Mouse (Mus musculus): ENCODE measurements around the gene Cnpy4. TPM values are rescaled to one million over a fixed set of nuclear protein-coding genes. Genes with fewer than 3 reads are reported as not detected.
A peak's percentile ranks its signal among the peaks of the same experiment; 100 is the strongest.
"Not testable (repeated sequence)": the region's sequence is repeated elsewhere in the genome, so short reads cannot be mapped to it uniquely, and the experiment has no call there.

The Cnpy4 gene
- polyA plus RNA-seq, 1 experiment from 2014 or later = 33.0 TPM

DNA sequence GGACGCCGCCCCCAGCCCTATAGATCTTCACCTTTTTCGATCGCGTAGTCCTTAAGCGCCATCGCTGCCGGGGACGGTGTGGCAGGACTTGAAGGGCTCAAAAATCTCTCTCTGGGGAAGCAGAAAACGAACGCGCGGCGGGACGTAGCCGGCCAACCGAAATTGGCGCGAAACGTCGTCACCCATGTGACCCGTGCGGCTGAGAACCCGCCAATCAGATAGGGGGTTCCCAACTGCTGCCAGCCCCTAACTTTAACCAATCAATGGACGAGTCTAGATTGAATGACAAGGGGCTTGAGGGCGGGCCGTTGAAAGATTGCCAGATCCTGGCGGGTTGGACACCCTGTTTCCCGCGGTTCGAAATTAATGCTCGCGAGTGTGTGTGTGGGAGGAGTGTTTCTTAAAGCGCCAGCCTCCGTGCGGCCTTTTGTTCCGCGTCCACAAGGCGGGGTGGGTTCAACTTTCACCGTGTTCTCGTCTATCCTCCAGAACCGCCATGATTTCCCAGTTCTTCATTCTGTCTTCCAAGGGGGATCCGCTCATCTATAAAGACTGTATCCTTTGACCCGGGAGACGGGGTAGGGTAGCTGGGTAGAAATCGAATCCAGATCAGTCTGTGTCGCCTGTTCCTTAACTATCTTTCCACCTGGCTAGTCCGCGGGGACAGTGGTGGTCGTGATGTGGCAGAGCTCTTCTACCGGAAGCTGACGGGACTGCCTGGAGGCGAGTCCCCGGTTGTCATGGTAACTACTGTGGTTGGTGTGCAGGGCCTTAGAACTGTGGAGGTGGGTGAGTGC is 15.4 kb upstream of the Cnpy4 start, which contains the start of the genes Ap4m1 and Mcm7:
Gene Ap4m1, plus strand, starts transcription at position 308 of the 797 bp plus-strand sequence.
Gene Mcm7, minus strand, starts transcription at position 728 of the 797 bp plus-strand sequence.
- Histone ChIP-seq H3K27ac (peak within 1 kb of the TSS; percentile 92), H3K9ac (peak within 1 kb of the TSS; percentile 76), H3K27me3 (no peaks in the 10 kb centered on the region), H3K36me3 (peaks cover 54% of the 10 kb centered on the region), H3K9me3 (no peaks in the 10 kb centered on the region), H3K4me3 (peak within 1 kb of the TSS; percentile 73), H3K4me2 (peak within 1 kb of the TSS; percentile 92), H3K4me1 (replicated peaks) (peaks cover 44% of the 10 kb centered on the region)
- peak; percentile 95 for ATAC-seq (ENCODE audit: low FRiP score)
- WGBS = under 1% methylated on average over 54 of the region's 54 CpGs

DNA sequence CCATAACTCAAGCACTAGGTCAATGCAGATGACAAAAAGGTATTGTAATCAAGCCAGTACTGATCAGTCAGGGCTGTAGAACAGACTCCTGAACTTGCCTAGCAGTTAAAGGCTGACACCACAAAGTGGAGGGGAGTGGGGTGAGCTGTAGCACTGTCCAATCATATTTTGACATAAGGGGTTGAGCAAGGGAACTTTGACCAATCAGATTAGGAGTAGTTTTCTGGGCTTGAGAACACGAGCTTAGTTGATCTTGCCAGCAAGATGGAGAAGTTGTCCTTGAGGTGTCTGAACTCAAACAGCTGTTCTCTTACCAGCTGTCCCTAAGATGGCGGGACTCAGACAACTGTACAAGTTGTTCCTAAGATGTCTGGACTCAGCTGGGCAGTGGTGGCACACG is 14.1 kb upstream of the Cnpy4 start:
- Histone ChIP-seq H3K36me3 (peaks cover 54% of the 10 kb centered on the region), H3K4me2 (peak overlapping the region; percentile 92), H3K27me3 (no peaks in the 10 kb centered on the region), H3K4me3 (peak overlapping the region; percentile 73; the same call in 1 of the 2 replicates), H3K9ac (no peak overlapping the region), H3K27ac (no peak overlapping the region), H3K9me3 (no peaks in the 10 kb centered on the region), H3K4me1 (replicated peaks) (peaks cover 42% of the 10 kb centered on the region)
- no peak for ATAC-seq (ENCODE audit: low FRiP score)
- 78% methylated on average over 3 of the region's 3 CpGs for WGBS

DNA sequence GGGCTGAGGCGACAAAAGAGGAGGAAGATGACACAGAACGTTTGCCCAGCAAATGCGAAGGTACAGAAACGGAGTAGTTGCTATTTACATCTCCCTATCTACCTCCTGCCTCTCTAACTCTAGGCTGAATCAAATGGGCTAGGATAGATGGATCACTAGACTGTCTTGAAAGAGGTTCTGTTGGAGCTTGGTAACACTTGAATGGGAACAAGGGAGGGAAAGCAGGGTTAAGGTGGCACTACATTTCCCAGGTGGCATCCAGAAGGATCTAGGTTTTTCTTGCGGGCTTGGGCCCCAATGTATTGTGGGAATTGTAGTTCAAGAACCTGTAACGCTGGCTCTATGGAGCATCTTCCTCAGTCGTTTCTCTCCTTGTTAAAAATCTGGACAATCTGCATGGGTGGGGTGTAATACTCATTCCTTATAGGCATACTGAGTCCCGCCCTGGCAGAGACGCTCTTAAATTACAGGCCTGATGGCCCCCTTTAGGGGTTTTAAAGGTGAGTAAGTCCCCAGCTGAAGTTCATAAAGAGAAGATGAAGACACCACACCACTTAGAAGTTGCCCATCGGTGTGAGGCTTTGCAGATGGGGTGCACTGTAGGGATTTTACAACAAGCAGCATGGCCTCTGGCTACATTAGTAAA is 499 bp downstream of the Cnpy4 start:
- Histone ChIP-seq H3K9me3 (no peaks in the 10 kb centered on the region), H3K4me1 (replicated peaks) (peaks cover 26% of the 10 kb centered on the region), H3K4me2 (peak overlapping the region; percentile 79), H3K27me3 (no peaks in the 10 kb centered on the region), H3K9ac (peak overlapping the region; percentile 79), H3K27ac (peak overlapping the region; percentile 77), H3K4me3 (peak overlapping the region; percentile 78), H3K36me3 (peaks cover 46% of the 10 kb centered on the region)
- ATAC-seq (ENCODE audit: low FRiP score) = peak; percentile 87
- 0% methylated on average over 10 of the region's 10 CpGs for WGBS

DNA sequence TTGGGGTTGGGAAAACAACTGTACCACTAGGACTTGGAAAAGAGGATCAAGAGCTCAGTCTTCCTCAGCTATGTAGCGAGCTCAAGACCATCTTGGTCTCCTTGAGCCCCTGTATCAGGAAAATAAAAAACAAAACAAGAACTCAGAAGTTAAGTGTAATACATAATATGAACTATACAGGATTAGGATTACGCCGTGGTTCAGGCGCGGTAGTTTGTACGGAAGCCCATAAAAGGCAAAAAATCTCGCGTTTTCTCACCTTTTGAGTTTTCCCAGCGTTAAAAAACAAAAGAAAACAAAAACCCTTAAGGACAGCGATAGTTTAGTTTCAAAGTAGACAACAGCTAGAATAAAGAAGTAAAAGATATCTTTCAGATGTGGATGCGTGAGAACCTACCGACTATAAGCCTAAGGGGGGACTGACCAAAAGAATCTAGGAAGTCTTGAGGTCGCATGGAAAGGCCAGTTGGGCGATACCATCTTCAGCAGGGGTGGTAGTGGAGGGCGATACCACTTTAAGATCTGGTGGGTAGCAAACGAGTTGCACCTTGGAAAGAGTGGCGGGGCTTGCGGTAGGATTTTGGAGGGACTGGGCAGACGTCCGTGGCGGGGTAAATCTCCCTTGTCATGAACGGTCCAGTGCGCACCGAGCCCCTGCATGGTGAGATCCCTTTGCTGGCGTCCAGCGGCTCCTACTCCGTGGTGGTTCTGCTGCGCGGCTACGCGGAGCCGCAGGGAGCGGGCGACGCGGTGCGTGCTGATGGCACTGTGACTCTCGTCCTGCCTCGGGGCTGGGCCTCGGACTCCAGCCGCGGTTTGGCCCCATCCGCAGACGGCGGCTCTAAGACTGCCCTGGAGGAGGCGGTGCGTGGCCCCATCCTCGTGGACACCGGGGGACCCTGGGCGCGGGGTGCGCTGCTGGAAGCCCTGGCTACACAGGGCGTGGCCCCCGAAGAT is 6.8 kb downstream of the Cnpy4 start, which contains the start of gene Mblac1:
Gene Mblac1, plus strand, starts transcription at position 544 of the 957 bp plus-strand sequence.
- Histone ChIP-seq H3K9ac (peak within 1 kb of the TSS; percentile 87), H3K4me2 (peak within 1 kb of the TSS; percentile 94), H3K9me3 (no peaks in the 10 kb centered on the region), H3K4me1 (replicated peaks) (peaks cover 20% of the 10 kb centered on the region), H3K4me3 (peak within 1 kb of the TSS; percentile 68), H3K27me3 (no peaks in the 10 kb centered on the region), H3K36me3 (peaks cover 36% of the 10 kb centered on the region), H3K27ac (peak within 1 kb of the TSS; percentile 92)
- ATAC-seq (ENCODE audit: low FRiP score) = peak; percentile 85
- 8% methylated on average over 54 of the region's 54 CpGs for WGBS

DNA sequence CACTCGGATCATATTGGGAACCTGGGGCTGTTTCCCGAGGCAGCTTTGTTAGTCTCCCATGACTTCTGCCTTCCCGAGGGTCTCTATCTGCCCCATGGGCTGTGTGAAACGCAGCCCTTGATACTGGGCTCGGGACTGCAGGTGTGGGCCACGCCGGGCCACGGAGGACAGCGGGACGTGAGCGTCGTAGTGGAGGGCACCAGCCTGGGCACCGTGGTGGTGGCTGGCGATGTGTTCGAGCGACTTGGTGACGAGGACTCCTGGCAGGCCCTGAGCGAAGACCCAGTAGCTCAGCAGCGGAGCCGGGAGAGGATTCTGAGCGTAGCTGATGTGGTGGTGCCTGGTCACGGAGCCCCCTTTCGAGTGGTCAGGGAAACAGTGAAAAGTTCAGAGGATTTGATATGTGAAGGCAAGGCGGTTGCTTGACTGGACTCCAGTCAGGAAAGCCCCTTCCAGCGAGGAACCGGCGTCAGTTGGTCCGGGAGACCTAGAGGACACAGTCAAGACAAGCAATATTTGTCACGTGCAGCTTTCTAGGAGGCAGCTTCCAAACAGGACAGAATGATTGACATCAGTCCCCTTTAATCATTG is 7.6 kb downstream of the Cnpy4 start:
- 1% methylated on average over 29 of the region's 29 CpGs for WGBS
- Histone ChIP-seq H3K9me3 (no peaks in the 10 kb centered on the region), H3K9ac (peak overlapping the region; percentile 87), H3K4me1 (replicated peaks) (peaks cover 19% of the 10 kb centered on the region), H3K4me3 (peak overlapping the region; percentile 68), H3K27me3 (no peaks in the 10 kb centered on the region), H3K36me3 (peaks cover 33% of the 10 kb centered on the region), H3K27ac (peak overlapping the region; percentile 92), H3K4me2 (peak overlapping the region; percentile 94)
- ATAC-seq (ENCODE audit: low FRiP score) = peak; percentile 73

DNA sequence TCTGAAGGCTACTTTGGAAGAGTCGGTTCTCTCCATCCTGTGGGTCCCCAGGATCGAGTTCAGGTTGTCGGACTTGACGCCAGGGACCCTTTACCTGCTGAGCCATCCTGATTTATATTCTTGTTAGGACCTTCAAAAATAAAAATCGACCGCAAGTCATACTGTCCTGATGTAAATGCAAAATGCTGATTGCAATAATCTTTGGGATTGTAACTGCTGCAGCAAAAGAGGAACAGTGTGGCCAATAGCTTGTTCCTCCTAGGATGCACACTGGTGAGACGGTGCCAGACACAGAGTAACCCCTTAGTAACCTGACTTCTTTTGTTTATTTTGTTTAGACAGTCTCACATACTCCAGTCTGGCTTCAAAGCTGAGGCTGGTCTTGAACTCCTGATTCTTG is 8.2 kb downstream of the Cnpy4 start:
- H3K9ac ChIP-seq = peak overlapping the region; percentile 87
- H3K4me3 ChIP-seq = peak overlapping the region; percentile 68
- no peaks in the 10 kb centered on the region for H3K9me3 ChIP-seq
- peaks cover 19% of the 10 kb centered on the region for H3K4me1 ChIP-seq (replicated peaks)
- ATAC-seq (ENCODE audit: low FRiP score) = no peak
- H3K36me3 ChIP-seq = peaks cover 28% of the 10 kb centered on the region
- WGBS = 72% methylated on average over 7 of the region's 7 CpGs
- no peaks in the 10 kb centered on the region for H3K27me3 ChIP-seq
- peak overlapping the region; percentile 94 for H3K4me2 ChIP-seq
- no peak overlapping the region for H3K27ac ChIP-seq

DNA sequence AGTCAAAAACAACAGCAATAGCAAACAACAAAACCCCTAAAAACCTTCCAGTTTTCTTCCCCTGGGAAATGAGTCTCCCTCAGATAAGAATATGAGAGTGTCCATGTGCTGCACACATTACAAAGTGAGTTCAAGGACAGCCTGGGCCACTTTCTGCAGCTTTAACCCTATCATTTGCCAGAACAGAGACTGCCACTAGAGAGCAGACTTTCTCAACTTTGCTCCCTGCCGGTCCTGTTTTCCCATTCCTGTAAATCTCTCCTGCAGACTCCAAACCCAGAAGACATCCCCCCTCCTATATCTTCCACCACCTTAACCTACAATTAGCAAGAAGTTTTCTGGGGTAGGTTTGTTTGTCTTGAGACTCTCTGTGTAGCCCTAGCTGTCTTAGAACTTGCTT is 12.3 kb downstream of the Cnpy4 start:
- peaks cover 12% of the 10 kb centered on the region for H3K4me1 ChIP-seq (replicated peaks)
- H3K27me3 ChIP-seq = no peaks in the 10 kb centered on the region
- ATAC-seq (ENCODE audit: low FRiP score) = no peak
- H3K9ac ChIP-seq = no peak overlapping the region
- no peak overlapping the region for H3K4me2 ChIP-seq
- no peaks in the 10 kb centered on the region for H3K9me3 ChIP-seq
- no peaks in the 10 kb centered on the region for H3K36me3 ChIP-seq
- H3K4me3 ChIP-seq = no peak overlapping the region
- no peak overlapping the region for H3K27ac ChIP-seq
- 11% methylated on average over 1 of the region's 1 CpGs for WGBS

DNA sequence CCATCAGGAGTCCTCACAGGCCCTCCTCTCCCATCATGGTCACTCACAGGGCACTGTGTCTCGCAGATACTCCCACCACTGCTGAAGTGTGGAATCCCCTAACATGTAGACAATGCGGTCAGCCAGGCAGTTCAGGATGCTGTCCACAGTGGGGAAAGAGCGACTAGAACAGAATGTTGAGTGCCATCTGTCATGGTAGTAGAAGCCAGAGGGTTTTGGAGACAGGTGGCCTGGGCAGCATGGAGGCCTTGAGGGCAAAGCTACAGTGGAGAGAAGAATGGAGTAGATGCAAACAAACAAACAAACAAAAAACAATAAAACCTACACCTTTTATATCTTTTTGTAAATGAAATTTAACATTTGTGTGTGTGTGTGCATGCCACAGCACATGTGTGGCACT is 14.8 kb downstream of the Cnpy4 start:
- ATAC-seq (ENCODE audit: low FRiP score) = no peak
- WGBS = 85% methylated on average over 3 of the region's 3 CpGs
- no peaks in the 10 kb centered on the region for H3K4me1 ChIP-seq (replicated peaks)

DNA sequence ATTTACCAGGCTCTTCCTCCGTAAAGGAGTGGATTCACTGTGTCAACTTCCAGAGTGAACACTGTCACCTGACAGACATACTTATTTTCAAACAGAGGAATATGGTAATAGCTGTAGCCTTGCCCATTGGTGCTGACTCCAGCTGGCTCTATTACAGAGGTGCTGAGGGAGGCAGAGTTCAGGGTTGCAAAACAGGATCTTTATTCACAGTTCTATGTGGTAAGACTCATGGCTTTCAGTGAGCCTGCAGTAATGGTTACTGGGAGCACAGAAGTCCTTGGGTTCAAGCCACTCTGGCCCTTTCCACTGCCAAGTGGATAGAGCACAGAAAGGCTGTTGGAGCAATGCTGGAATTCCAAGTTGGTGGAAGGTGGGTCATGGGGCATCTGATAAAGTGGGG is 20.0 kb downstream of the Cnpy4 start:
- Histone ChIP-seq H3K4me3 (no peak overlapping the region), H3K27me3 (no peaks in the 10 kb centered on the region), H3K9ac (no peak overlapping the region), H3K27ac (no peak overlapping the region), H3K36me3 (no peaks in the 10 kb centered on the region), H3K4me1 (replicated peaks) (no peaks in the 10 kb centered on the region), H3K9me3 (no peaks in the 10 kb centered on the region), H3K4me2 (no peak overlapping the region)
- ATAC-seq (ENCODE audit: low FRiP score) = no peak
- 90% methylated on average over 1 of the region's 1 CpGs for WGBS

More for the DNA sequence above, 14.8 kb downstream of the Cnpy4 start:
- Histone ChIP-seq H3K36me3 (no peaks in the 10 kb centered on the region), H3K9me3 (no peaks in the 10 kb centered on the region), H3K27me3 (no peaks in the 10 kb centered on the region), H3K4me2 (no peak overlapping the region), H3K27ac (no peak overlapping the region), H3K4me3 (no peak overlapping the region), H3K9ac (no peak overlapping the region)

DNA sequence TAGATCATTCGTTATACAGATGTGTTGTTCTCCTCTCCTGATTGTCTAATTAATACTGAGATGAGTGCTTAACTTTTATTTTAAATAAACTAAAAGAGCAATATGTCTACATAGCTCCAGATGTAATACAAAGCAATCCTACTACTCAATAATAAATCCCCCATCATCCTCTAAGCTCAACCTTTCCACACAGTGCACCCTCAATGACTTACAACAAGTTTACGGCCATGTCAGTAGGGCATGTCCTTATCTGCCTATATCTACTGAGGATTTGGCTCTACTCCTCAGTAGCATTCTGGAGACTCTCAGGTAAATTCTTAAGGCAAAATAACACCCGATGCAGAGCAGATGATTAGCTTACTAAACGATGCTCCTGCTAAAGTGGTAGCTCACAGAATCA is 20.6 kb downstream of the Cnpy4 start:
- no peak overlapping the region for H3K4me2 ChIP-seq
- H3K4me1 ChIP-seq (replicated peaks) = no peaks in the 10 kb centered on the region
- no peaks in the 10 kb centered on the region for H3K27me3 ChIP-seq
- 88% methylated on average over 4 of the region's 4 CpGs for WGBS
- no peak overlapping the region for H3K9ac ChIP-seq
- H3K27ac ChIP-seq = no peak overlapping the region
- no peaks in the 10 kb centered on the region for H3K9me3 ChIP-seq
- no peaks in the 10 kb centered on the region for H3K36me3 ChIP-seq
- no peak overlapping the region for H3K4me3 ChIP-seq
- no peak for ATAC-seq (ENCODE audit: low FRiP score)

DNA sequence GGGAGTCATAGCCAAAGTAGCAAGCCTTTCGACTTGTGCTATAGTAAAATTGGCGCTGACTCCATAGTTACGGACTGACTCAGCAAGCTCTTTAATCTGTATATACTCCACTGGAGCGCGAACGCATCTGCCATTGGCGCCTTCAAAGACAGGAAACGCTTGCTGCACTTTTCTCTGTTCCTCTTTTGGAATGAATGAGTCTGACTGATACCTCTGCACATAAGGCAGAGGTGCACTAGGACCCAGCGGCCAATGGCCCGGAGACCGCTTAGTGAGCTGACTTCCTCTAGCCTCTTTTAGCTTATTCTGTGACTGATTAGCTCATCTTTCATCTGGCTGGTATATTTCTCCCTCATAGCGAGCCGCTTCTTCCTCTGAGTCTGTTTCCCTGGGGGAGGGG is 29.3 kb downstream of the Cnpy4 start:
- H3K27ac ChIP-seq; H3K4me1 ChIP-seq (replicated peaks); H3K4me3 ChIP-seq; ATAC-seq (ENCODE audit: low FRiP score); H3K9ac ChIP-seq; H3K36me3 ChIP-seq; H3K4me2 ChIP-seq; H3K27me3 ChIP-seq; H3K9me3 ChIP-seq: not testable (repeated sequence)
- WGBS = 95% methylated on average over 13 of the region's 13 CpGs
